Mouse (Mus musculus) spleen, adult 2 months (tissue): ENCODE results near the gene Wfdc18.

Source experiments
- CTCF ChIP-seq: fragments of 200-500 bp; IDR thresholded peaks from 2 replicates; pipeline ENCODE4 v1.5.1; 2011; ENCODE audit warnings: mild to moderate bottlenecking, inconsistent platforms; ENCODE audit not compliant: insufficient read depth, insufficient read length, insufficient replicate concordance; ENCODE audit errors: extremely low read depth
- POLR2A ChIP-seq: fragments of 200-500 bp; IDR thresholded peaks from 2 replicates; pipeline ENCODE4 v1.6.1; 2011; ENCODE audit warnings: low read depth, low read length, inconsistent platforms

DNA sequence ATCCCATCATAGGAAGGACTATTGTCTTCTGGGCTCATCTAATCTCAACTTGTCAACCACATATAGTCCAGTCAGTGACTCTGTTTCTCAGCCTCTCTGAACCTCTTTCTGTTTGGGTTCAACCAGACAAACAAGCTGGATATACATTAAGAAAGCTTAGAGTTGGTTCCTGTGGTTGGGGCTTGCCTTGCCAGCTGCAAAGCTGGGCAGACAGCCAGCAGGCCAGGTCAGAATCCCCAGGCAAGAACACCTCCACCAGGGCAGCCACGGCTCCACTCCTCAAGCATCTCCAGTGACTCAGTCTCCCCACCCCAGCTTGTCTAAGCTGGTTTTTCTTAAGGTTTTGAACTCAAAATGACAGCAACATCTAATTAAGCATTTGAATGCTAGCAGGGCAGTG lies 3.9 kb downstream of the Wfdc18 start:
- TF ChIP-seq CTCF (no peak), POLR2A (no peak)
